Mouse (Mus musculus) embryonic facial prominence, embryonic 13.5 days (tissue): ENCODE data around the gene Rcn1. TPM values are rescaled to one million over a fixed set of nuclear protein-coding genes. Genes with fewer than 3 reads are reported as not detected.

Source experiments
- ATAC-seq: fragments of 200-750 bp; cut with Nextera tagmentation; 2 replicates; pipeline ENCODE4 v1.8.0; 2017; ENCODE audit warnings: low read depth; ENCODE audit not compliant: insufficient number of reproducible peaks, insufficient read depth, low FRiP score, low TSS enrichment
- H3K27ac ChIP-seq: fragments of 300-500 bp; sonication (generic); 2 replicates; pipeline ENCODE4 v1.5.1; 2015; ENCODE audit warnings: moderate library complexity, mild to moderate bottlenecking, inconsistent platforms
- H3K27me3 ChIP-seq: fragments of 300-500 bp; sonication (generic); 2 replicates; pipeline ENCODE4 v1.6.1; 2015; ENCODE audit warnings: mild to moderate bottlenecking, inconsistent platforms
- H3K36me3 ChIP-seq: fragments of 300-500 bp; sonication (generic); 2 replicates; pipeline ENCODE4 v1.6.1; 2015; ENCODE audit warnings: mild to moderate bottlenecking, inconsistent platforms
- H3K4me1 ChIP-seq: fragments of 300-500 bp; sonication (generic); 2 replicates; pipeline ENCODE4 v1.6.1; 2015; ENCODE audit warnings: inconsistent platforms
- H3K4me2 ChIP-seq: fragments of 300-500 bp; sonication (generic); 2 replicates; pipeline ENCODE4 v1.6.1; 2015; ENCODE audit warnings: moderate library complexity, mild to moderate bottlenecking, inconsistent platforms
- H3K4me3 ChIP-seq: fragments of 300-500 bp; sonication (generic); 2 replicates; pipeline ENCODE4 v1.5.1; 2015; ENCODE audit warnings: mild to moderate bottlenecking, inconsistent platforms
- H3K9ac ChIP-seq: fragments of 300-500 bp; sonication (generic); 2 replicates; pipeline ENCODE4 v1.6.1; 2015; ENCODE audit warnings: mild to moderate bottlenecking, inconsistent platforms
- H3K9me3 ChIP-seq: fragments of 300-500 bp; sonication (generic); 2 replicates; pipeline ENCODE4 v1.6.1; 2016; ENCODE audit warnings: inconsistent platforms
- WGBS: fragments of 180-500 bp; shearing (Covaris S2); methylation state at CpG from one replicate; pipeline ENCODE4 v1.1.7; 2015; ENCODE audit warnings: mixed read lengths; 5-methylcytosine and 5-hydroxymethylcytosine counted together
- polyA plus RNA-seq: library from polyadenylated mRNA; unstranded; fragments of >200 nt; fragmentation: Nextera tagmentation; extraction: Ambion mirVana; gene quantifications from 2 replicates; pipeline ENCODE4 v1.2.1, GENCODE M21; 2015

Rcn1 gene
- polyA plus RNA-seq, 1 experiment from 2014 or later, result 223 TPM

- no peak overlapping the region for H3K27ac ChIP-seq
- H3K27me3 ChIP-seq, result no peaks in the 10 kb centered on the region
- H3K4me1 ChIP-seq, result peaks cover 18% of the 10 kb centered on the region
- 81% methylated on average over 2 of the region's 2 CpGs for WGBS
- H3K36me3 ChIP-seq, result peaks cover 80% of the 10 kb centered on the region
- no peak overlapping the region for H3K9ac ChIP-seq
- no peaks in the 10 kb centered on the region for H3K9me3 ChIP-seq
- no peak overlapping the region for H3K4me2 ChIP-seq
- ATAC-seq, result no peak
- no peak overlapping the region for H3K4me3 ChIP-seq
Measured at GRCm38 (mm10) chr2:105392514-105392913, 6.6 kb downstream of the Rcn1 start.

DNA sequence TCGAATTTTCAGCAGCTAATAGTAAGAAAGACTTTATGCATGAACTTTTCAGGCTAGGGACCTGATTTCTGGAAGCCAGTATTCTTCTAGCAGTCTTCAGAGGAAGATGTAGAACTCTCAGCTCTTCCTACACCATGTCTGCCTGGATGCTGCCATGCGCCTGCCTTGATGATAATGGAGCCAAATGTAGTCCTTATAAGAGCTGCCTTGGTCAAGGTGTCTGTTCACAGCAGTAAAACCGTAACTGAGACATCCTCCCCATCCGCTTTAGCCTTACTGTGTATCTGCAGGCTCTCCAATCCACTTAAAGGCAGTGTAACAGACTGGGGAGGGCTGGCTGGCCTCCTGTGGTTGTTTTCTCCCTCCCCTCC, 7.7 kb downstream of the Rcn1 start:
- 92% methylated on average over 4 of the region's 4 CpGs for WGBS
- peaks cover 90% of the 10 kb centered on the region for H3K36me3 ChIP-seq
- ATAC-seq, result no peak
- H3K4me2 ChIP-seq, result no peak overlapping the region
- no peaks in the 10 kb centered on the region for H3K9me3 ChIP-seq
- H3K9ac ChIP-seq, result no peak overlapping the region
- no peak overlapping the region for H3K27ac ChIP-seq
- peaks cover 8% of the 10 kb centered on the region for H3K4me1 ChIP-seq
- no peak overlapping the region for H3K4me3 ChIP-seq
- H3K27me3 ChIP-seq, result no peaks in the 10 kb centered on the region

GRCm38 (mm10) chr2:105390653-105391413, 8.3 kb downstream of the Rcn1 start:
- H3K4me3 ChIP-seq, result no peak overlapping the region
- ATAC-seq, result no peak
- no peak overlapping the region for H3K9ac ChIP-seq
- H3K4me1 ChIP-seq, result peaks cover 2% of the 10 kb centered on the region
- WGBS, result 85% methylated on average over 6 of the region's 6 CpGs
- no peaks in the 10 kb centered on the region for H3K27me3 ChIP-seq
- no peaks in the 10 kb centered on the region for H3K9me3 ChIP-seq
- H3K4me2 ChIP-seq, result no peak overlapping the region
- H3K36me3 ChIP-seq, result peaks cover 90% of the 10 kb centered on the region
- no peak overlapping the region for H3K27ac ChIP-seq

- H3K27ac ChIP-seq, result no peak overlapping the region
- ATAC-seq, result no peak
- H3K4me1 ChIP-seq, result no peaks in the 10 kb centered on the region; the same call in 1 of the 2 replicates
- no peaks in the 10 kb centered on the region for H3K27me3 ChIP-seq
- H3K9me3 ChIP-seq, result no peaks in the 10 kb centered on the region
- H3K36me3 ChIP-seq, result peaks cover 96% of the 10 kb centered on the region
- 89% methylated on average over 17 of the region's 17 CpGs for WGBS
- H3K4me3 ChIP-seq, result no peak overlapping the region
- no peak overlapping the region for H3K4me2 ChIP-seq
- H3K9ac ChIP-seq, result no peak overlapping the region
Measured at GRCm38 (mm10) chr2:105389007-105389890, 9.9 kb downstream of the Rcn1 start.

- WGBS, result 88% methylated on average over 4 of the region's 4 CpGs
- H3K36me3 ChIP-seq, result peaks cover 70% of the 10 kb centered on the region
- H3K9ac ChIP-seq, result no peak overlapping the region
- H3K9me3 ChIP-seq, result no peaks in the 10 kb centered on the region
- H3K27ac ChIP-seq, result no peak overlapping the region
- no peak overlapping the region for H3K4me3 ChIP-seq
- no peaks in the 10 kb centered on the region; the same call in 1 of the 2 replicates for H3K4me1 ChIP-seq
- H3K4me2 ChIP-seq, result no peak overlapping the region
- no peaks in the 10 kb centered on the region for H3K27me3 ChIP-seq
- ATAC-seq, result no peak
Measured at GRCm38 (mm10) chr2:105386418-105386817, 12.7 kb downstream of the Rcn1 start.

DNA sequence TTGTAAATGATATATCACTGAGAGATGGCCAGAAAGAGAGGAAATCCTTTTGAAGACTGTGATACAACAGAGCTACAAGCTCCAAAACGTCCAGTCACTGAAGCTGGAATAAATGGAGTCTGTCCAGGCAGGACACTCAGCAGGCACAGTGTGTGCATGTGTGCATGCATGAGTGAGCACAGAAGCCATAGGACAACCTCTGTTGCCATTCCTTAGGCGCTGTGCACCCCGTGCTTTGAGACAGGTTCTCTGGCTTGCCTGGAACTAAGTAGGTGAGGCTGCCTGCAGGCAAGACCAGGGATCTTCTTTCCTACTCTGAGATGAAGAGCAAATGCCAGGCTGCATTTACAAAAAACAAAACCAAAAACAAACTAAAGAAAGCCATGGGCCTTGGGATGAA, 14.1 kb downstream of the Rcn1 start:
- Histone ChIP-seq H3K36me3 (peaks cover 56% of the 10 kb centered on the region), H3K4me3 (no peak overlapping the region), H3K27ac (no peak overlapping the region), H3K27me3 (no peaks in the 10 kb centered on the region), H3K9me3 (no peaks in the 10 kb centered on the region), H3K4me2 (no peak overlapping the region), H3K4me1 (no peaks in the 10 kb centered on the region), H3K9ac (no peak overlapping the region)
- 79% methylated on average over 3 of the region's 3 CpGs for WGBS
- ATAC-seq, result no peak

DNA sequence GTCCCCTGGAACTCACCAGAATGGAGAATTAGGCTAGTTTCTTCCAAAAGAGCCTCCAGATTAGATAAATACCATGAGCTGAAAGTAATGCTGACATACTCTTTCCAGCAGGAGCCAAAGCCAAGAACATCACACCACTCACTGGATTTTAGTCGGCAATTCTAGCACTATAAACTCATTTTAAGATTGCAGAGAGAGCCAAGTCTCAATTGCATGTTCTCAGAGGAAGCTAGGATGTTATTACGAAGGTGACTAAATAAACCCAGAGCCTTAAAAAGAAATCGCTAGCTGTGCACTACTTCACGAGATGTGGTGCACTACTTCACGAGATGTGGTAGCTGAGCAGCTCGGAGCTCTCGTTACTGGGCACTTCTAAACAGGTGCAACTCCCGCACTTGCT, 16.1 kb downstream of the Rcn1 start:
- ATAC-seq, result no peak
- Histone ChIP-seq H3K9ac (no peak overlapping the region), H3K36me3 (peaks cover 39% of the 10 kb centered on the region), H3K4me3 (no peak overlapping the region), H3K4me1 (no peaks in the 10 kb centered on the region), H3K27me3 (no peaks in the 10 kb centered on the region), H3K4me2 (no peak overlapping the region), H3K27ac (no peak overlapping the region), H3K9me3 (no peaks in the 10 kb centered on the region)
- WGBS, result 88% methylated on average over 8 of the region's 8 CpGs

- 83% methylated on average over 3 of the region's 3 CpGs for WGBS
- no peak for ATAC-seq
- no peaks in the 10 kb centered on the region for H3K9me3 ChIP-seq
Measured at GRCm38 (mm10) chr2:105380757-105381319, 18.3 kb downstream of the Rcn1 start.

DNA sequence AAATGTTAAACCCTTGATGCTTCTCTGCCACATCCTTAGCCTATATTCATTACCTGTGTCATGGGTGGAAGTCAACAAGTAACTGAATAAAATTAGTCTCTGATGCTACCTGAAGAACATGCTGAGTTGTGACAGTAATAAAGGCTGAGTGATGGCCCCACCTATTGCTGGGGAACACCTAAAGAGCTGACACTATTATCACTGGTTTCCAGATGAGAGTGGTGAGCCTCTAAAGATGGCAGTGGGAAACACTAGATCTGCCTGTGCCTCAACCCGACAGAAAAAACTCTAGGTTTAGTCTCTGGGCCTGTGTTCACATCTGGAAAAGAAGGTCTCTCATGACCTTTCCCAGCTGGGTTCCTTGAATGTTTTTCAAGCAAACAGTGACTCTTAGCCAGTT, 19.4 kb downstream of the Rcn1 start:
- 79% methylated on average over 1 of the region's 1 CpGs for WGBS
- H3K4me1 ChIP-seq, result peaks cover 3% of the 10 kb centered on the region; the same call in 1 of the 2 replicates
- no peaks in the 10 kb centered on the region for H3K27me3 ChIP-seq
- H3K4me2 ChIP-seq, result no peak overlapping the region
- H3K9me3 ChIP-seq, result no peaks in the 10 kb centered on the region
- no peak for ATAC-seq
- H3K36me3 ChIP-seq, result peaks cover 6% of the 10 kb centered on the region
- no peak overlapping the region for H3K27ac ChIP-seq
- H3K9ac ChIP-seq, result no peak overlapping the region
- H3K4me3 ChIP-seq, result no peak overlapping the region

More at GRCm38 (mm10) chr2:105380757-105381319, 18.3 kb downstream of the Rcn1 start:
- H3K4me1 ChIP-seq, result peaks cover 2% of the 10 kb centered on the region; the same call in 1 of the 2 replicates
- no peak overlapping the region for H3K27ac ChIP-seq
- H3K36me3 ChIP-seq, result peaks cover 18% of the 10 kb centered on the region
- H3K4me3 ChIP-seq, result no peak overlapping the region
- no peaks in the 10 kb centered on the region for H3K27me3 ChIP-seq
- no peak overlapping the region for H3K4me2 ChIP-seq
- no peak overlapping the region for H3K9ac ChIP-seq

DNA sequence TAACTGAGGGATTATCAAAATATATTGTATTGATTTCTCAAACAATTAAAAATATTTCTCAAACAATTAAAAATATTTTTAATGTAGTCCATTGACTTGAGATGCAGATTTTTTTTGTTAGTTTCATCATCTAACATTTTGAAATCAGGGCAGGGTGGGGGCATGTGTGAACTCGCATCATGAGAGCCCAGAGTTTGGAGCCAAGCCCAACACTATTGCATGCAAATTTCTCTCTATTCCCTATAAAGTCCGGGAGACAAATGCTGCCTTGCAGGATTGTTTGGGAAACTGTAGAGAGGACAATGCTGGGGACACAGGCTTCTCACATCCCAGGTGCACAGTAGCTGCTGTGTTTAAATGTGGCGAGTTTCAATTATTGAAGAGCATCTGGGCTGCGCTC, 23.4 kb downstream of the Rcn1 start:
- no peaks in the 10 kb centered on the region for H3K9me3 ChIP-seq
- H3K9ac ChIP-seq, result no peak overlapping the region
- no peak overlapping the region for H3K4me2 ChIP-seq
- no peaks in the 10 kb centered on the region for H3K36me3 ChIP-seq
- H3K4me1 ChIP-seq, result peaks cover 6% of the 10 kb centered on the region
- H3K27me3 ChIP-seq, result peaks cover 11% of the 10 kb centered on the region
- no peak overlapping the region for H3K4me3 ChIP-seq
- ATAC-seq, result no peak
- WGBS, result 71% methylated on average over 4 of the region's 4 CpGs
- peak overlapping the region; percentile 16; the same call in 1 of the 2 replicates for H3K27ac ChIP-seq

DNA sequence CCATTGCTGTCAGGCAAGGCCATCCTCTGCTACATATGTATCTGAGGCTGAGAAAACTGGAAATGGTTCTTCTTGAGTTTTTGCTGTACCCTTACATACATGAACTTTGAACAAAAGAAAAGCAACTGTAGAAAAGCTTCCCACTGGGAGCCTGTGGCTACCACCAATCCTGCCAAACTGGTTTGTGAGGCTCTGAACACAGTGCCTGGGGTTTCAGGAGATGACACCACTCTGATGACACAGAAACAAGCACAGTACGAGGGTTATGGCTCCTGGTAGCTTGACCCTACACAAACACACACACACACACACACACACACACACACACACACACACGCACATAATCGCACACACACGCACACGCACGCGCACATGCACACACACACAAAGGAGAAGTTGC, 23.9 kb downstream of the Rcn1 start:
- ATAC-seq, result 0 out of 2 replicates have a peak, but pooled peaks have one; percentile 35
- Histone ChIP-seq H3K4me2 (no peak overlapping the region), H3K9me3 (no peaks in the 10 kb centered on the region), H3K4me1 (peaks cover 10% of the 10 kb centered on the region), H3K9ac (no peak overlapping the region), H3K27ac (no peak overlapping the region; the same call in 1 of the 2 replicates), H3K27me3 (peaks cover 16% of the 10 kb centered on the region), H3K36me3 (no peaks in the 10 kb centered on the region), H3K4me3 (no peak overlapping the region)
- 79% methylated on average over 7 of the region's 7 CpGs for WGBS
